Mouse (Mus musculus) colon, adult 2 months (tissue): ENCODE results near the gene Rint1. TPM values are rescaled to one million over a fixed set of nuclear protein-coding genes. Genes with fewer than 3 reads are reported as not detected.

ENCODE experiments used
- polyA plus RNA-seq: library from polyadenylated mRNA; depleted of rRNA; stranded (reverse); fragments of >200 nt; gene quantifications from 2 replicates; pipeline ENCODE4 v1.2.3, GENCODE M21; 2012; rRNA removed

Gene Rint1
- 5.3 and 10.9 TPM in 2 replicates for polyA plus RNA-seq

DNA sequence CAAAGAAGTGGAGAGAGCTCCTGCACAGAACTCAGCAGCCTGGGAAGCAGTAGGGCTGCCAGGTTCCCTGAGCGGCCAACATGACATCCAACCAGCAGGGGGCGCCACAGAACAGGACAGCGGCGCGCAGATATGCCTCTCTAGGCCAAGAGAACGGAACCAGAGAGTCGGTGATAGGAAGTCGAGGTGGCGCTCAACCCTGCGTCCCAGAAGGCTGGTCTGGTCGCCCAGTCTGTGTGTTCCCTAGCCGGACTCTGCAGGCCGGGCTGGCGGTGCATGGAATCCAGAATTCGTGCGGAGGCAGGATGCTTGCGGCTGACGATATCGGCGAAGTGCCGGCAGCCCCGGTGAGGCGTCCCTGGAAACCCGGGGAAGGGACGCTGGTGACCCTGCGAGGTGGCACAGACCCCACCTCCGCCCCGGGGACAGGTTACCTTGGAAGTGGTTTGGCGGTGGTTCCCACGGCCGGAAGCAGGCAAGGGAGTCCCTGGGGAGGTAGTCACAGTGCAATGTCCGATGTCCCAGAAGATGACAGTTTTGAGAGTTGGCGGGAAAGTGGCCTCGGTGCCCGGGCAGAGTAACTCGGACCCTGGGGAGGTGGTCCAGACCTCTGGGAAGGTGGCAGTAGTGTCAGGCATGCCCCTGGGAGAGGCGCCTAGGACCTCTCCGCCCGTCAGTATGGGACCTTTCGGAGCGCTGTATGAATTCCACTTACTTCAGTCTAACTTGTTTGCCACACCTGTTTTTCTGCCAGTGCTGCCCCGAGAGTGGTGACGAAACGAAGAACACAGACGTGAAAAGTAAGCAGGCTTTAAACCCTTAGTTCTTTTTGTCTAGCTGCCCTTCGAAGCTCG lies at the start of gene Rint1:
Gene Rint1, plus strand, starts transcription at position 176 of the 854 bp plus-strand sequence.

DNA sequence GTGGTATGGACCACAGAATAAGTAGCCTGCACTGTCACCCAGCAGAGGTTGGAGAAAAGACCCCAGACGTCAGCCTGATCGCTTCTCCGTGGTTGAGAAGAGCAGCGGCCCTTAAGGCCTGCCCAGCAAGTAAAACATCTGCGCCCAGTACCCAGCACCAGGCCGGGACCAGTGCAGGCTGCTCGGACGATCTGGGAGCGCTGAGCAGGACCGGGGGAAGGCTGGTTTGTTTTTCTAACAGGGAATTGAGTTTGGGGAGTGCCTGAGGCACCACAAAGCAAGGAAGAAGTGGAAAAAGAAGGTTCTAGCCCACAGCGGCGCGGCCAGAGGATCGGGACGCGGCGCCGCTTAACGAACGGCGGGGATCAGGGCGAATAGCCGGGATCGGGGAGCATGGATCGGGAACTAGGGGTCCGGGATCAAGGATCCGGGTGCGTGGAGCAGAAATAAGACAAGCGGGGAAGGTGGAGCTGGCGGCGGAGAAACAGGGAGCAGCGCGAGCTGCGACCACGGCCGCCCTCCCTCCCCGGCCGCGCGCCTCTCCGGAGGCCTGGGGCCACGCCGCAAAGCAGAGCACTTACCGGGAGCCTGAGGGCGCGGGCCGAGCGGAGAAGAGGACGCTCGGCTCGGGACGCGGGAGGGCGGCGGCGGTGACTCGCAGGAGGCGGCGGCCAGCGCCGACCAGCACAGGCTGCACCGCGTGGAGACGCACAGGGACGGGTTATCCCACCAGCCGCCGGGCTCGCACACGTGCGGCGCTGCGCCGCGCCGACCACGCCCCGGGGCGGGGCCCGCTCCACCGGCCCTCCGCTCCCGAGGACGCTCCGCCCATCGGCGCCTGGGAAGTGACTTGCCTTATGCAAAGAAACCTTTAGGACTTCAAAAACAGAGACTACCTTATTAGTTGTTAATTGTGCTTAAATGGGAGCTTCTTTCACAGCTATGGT lies 4.3 kb upstream of the Rint1 start, which contains the start of gene Pus7:
Gene Pus7, minus strand, starts transcription at position 781 of the 947 bp plus-strand sequence.

GRCm38 (mm10) chr5:23843674-23844530 lies 56.4 kb downstream of the Rint1 start, which contains the start of gene Tomm7:
TSS of gene Tomm7 (minus strand) at chr5:23844161.

Other genes with a start within 250 kb of the Rint1 start
- 2.1 and 2.5 TPM in 2 replicates for gene Srpk2, start 103.1 kb upstream of the Rint1 start, polyA plus RNA-seq
- 2.2 and 3.1 TPM in 2 replicates for gene Pus7, start 4.0 kb upstream of the Rint1 start, polyA plus RNA-seq
- 21.5 and 23.2 TPM in 2 replicates for gene Tomm7, start 56.5 kb downstream of the Rint1 start, polyA plus RNA-seq
- gene Fam126a, start 243.0 kb downstream of the Rint1 start, polyA plus RNA-seq, result 2.3 and 3.3 TPM in 2 replicates